Mouse (Mus musculus) embryonic facial prominence, embryonic 13.5 days (tissue): ENCODE measurements around the gene Nudcd3. TPM values are rescaled to one million over a fixed set of nuclear protein-coding genes. Genes with fewer than 3 reads are reported as not detected.

Experiments used
- polyA plus RNA-seq: library from polyadenylated mRNA; unstranded; fragments of >200 nt; fragmentation: Nextera tagmentation; extraction: Ambion mirVana; gene quantifications from 2 replicates; pipeline ENCODE4 v1.2.1, GENCODE M21; 2015

The Nudcd3 gene
- polyA plus RNA-seq, 1 experiment from 2014 or later: 42.6 TPM

Other genes starting within 250 kb of the Nudcd3 start
- gene Ykt6, start 244.7 kb downstream of the Nudcd3 start, polyA plus RNA-seq: 58.7 and 66.0 TPM in 2 replicates
- gene Camk2b, start 134.1 kb downstream of the Nudcd3 start, polyA plus RNA-seq: 1.9 and 2.5 TPM in 2 replicates
- gene A730071L15Rik, start 386 bp downstream of the Nudcd3 start, polyA plus RNA-seq: 0.18 and 0.38 TPM in 2 replicates
- 0.04 and 0.48 TPM in 2 replicates for gene Npc1l1, start 29.7 kb upstream of the Nudcd3 start, polyA plus RNA-seq
- 88.1 and 97.2 TPM in 2 replicates for gene Ddx56, start 67.4 kb upstream of the Nudcd3 start, polyA plus RNA-seq
- gene Tmed4, start 74.5 kb upstream of the Nudcd3 start, polyA plus RNA-seq: 97.1 and 112 TPM in 2 replicates
- 85.2 and 89.2 TPM in 2 replicates for gene Ogdh, start 91.2 kb upstream of the Nudcd3 start, polyA plus RNA-seq
- 11.2 and 12.4 TPM in 2 replicates for gene Zmiz2, start 188.7 kb upstream of the Nudcd3 start, polyA plus RNA-seq
- 5,258 and 5,388 TPM in 2 replicates for gene Ppia, start 215.0 kb upstream of the Nudcd3 start, polyA plus RNA-seq
- 656 and 746 TPM in 2 replicates for gene H2afv, start 244.0 kb upstream of the Nudcd3 start, polyA plus RNA-seq